Mouse (Mus musculus) midbrain, embryonic 14.5 days (tissue): ENCODE data around the gene Furin. TPM values are rescaled to one million over a fixed set of nuclear protein-coding genes. Genes with fewer than 3 reads are reported as not detected.
A peak's percentile ranks its signal among the peaks of the same experiment; 100 is the strongest.

ENCODE experiments used
- ATAC-seq: fragments of 200-750 bp; cut with Nextera tagmentation; 2 replicates; pipeline ENCODE4 v1.8.0; 2017; ENCODE audit warnings: moderate number of reproducible peaks, moderate library complexity; ENCODE audit not compliant: low FRiP score, low TSS enrichment
- DNase-seq: peaks from one replicate; pipeline ENCODE4 v3.0.0-alpha.2; 2015
- H3K27ac ChIP-seq: fragments of 300-500 bp; sonication (generic); replicated peaks from 2 replicates; pipeline ENCODE4 v1.5.1; 2014; ENCODE audit warnings: mild to moderate bottlenecking, low read depth, low read length, moderate library complexity
- H3K27me3 ChIP-seq: fragments of 300-500 bp; sonication (generic); 2 replicates; pipeline ENCODE4 v1.6.1; 2014; ENCODE audit warnings: low read length, control low read depth, mixed read lengths; ENCODE audit not compliant: control insufficient read depth, insufficient read depth
- H3K36me3 ChIP-seq: fragments of 300-500 bp; sonication (generic); 2 replicates; pipeline ENCODE4 v1.6.1; 2014; ENCODE audit warnings: low read length, control low read depth; ENCODE audit not compliant: control insufficient read depth, insufficient read depth
- H3K4me1 ChIP-seq: fragments of 300-500 bp; sonication (generic); 2 replicates; pipeline ENCODE4 v1.6.1; 2014; ENCODE audit warnings: mild to moderate bottlenecking, antibody characterized with exemption, low read length, control low read depth; ENCODE audit not compliant: control insufficient read depth, insufficient read depth
- H3K4me2 ChIP-seq: fragments of 300-500 bp; sonication (generic); 2 replicates; pipeline ENCODE4 v1.6.1; 2014; ENCODE audit warnings: mild to moderate bottlenecking, low read length, moderate library complexity
- H3K4me3 ChIP-seq: fragments of 300-500 bp; sonication (generic); replicated peaks from 2 replicates; pipeline ENCODE4 v1.5.1; 2014; ENCODE audit warnings: low read depth, low read length
- H3K9ac ChIP-seq: fragments of 300-500 bp; sonication (generic); replicated peaks from 2 replicates; pipeline ENCODE4 v1.6.1; 2014; ENCODE audit warnings: mild to moderate bottlenecking, low read length, moderate library complexity
- H3K9me3 ChIP-seq: fragments of 300-500 bp; sonication (generic); 2 replicates; pipeline ENCODE4 v1.6.1; 2016; ENCODE audit warnings: low read length, control low read depth, mixed read lengths; ENCODE audit not compliant: control insufficient read depth
- WGBS: fragments of 180-500 bp; shearing (Covaris S2); extraction: QIAGEN DNeasy Blood & Tissue Kit; methylation state at CpG from one replicate; pipeline ENCODE4 v1.1.7; 2014; 5-methylcytosine and 5-hydroxymethylcytosine counted together
- polyA plus RNA-seq: library from polyadenylated mRNA; unstranded; fragments of >200 nt; fragmentation: Nextera tagmentation; extraction: Ambion mirVana; gene quantifications from 2 replicates; pipeline ENCODE4 v1.2.1, GENCODE M21; 2014

The Furin gene
- polyA plus RNA-seq, 1 experiment from 2014 or later: 4.9 TPM

DNA sequence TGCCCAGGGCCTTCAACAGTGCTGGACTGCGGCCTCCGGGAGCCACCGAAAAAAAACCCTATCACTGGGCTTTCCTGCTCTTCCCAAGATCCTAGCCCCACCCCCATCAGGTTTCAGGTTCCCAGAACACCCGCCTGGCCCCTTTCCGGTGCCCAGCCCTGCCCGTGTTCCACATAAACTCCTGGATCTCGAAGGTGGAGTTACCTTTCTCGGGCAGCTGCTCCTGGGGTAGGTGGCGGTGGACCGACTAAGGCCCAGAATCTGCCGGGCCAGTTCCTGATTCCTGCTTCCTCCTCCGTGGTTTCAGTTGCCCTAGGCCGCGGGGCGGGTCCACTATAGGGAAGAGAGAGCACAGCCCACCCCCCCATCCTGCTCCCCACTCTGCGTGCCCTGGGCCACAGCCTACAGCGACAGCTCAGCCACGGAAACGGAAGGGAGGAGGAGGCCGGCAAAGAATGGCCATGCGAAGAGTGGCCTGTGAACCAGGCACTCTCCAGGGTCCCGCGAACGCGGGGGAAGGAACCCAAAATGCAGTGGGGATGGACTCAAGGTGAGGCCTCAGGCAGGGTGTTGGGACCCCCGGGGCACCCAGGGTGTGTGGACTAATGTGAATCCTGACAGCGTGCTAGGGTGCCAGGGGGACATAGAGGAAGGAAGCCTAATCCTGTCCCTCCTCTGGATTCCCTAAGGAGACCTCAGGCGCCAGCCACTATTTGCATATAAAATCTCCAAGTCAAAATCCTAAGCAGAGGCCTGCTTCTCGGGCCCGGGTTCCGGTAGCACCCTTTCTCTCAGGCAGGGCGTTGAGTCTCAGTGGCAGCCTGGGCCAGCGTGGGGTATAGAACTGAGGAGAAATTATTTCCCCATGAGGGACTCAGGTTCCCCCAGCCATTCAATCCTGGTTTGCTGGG, 17.3 kb downstream of the Furin start, which contains the start of gene Fes:
Gene Fes (minus strand): TSS at position 314 of the 911 bp plus-strand sequence.
- DNase-seq (peak; percentile 47), ATAC-seq (no peak)
- Histone ChIP-seq H3K9ac (peak within 1 kb of the TSS; percentile 9), H3K27ac (no peak within 1 kb of the TSS), H3K27me3 (peaks cover 7% of the 10 kb centered on the region; the same call in 1 of the 2 replicates), H3K36me3 (peaks cover 34% of the 10 kb centered on the region), H3K4me3 (0 out of 2 replicates have a peak within 1 kb of the TSS, but pooled peaks have one; percentile 8), H3K9me3 (no peaks in the 10 kb centered on the region), H3K4me2 (peak within 1 kb of the TSS; percentile 21), H3K4me1 (peaks cover 11% of the 10 kb centered on the region)
- WGBS: 6% methylated on average over 33 of the region's 33 CpGs

- Histone ChIP-seq H3K4me2 (peak overlapping the region; percentile 21), H3K36me3 (peaks cover 27% of the 10 kb centered on the region), H3K4me3 (0 out of 2 replicates have a peak overlapping the region, but pooled peaks have one; percentile 8), H3K27me3 (peaks cover 7% of the 10 kb centered on the region; the same call in 1 of the 2 replicates), H3K27ac (no peak overlapping the region), H3K9ac (peak overlapping the region; percentile 9; the same call in 1 of the 2 replicates), H3K9me3 (no peaks in the 10 kb centered on the region), H3K4me1 (peaks cover 11% of the 10 kb centered on the region)
- no peak for DNase-seq
- 31% methylated on average over 17 of the region's 17 CpGs for WGBS
- ATAC-seq: no peak
Measured at GRCm38 (mm10) chr7:80387033-80387632, 18.1 kb downstream of the Furin start.

DNA sequence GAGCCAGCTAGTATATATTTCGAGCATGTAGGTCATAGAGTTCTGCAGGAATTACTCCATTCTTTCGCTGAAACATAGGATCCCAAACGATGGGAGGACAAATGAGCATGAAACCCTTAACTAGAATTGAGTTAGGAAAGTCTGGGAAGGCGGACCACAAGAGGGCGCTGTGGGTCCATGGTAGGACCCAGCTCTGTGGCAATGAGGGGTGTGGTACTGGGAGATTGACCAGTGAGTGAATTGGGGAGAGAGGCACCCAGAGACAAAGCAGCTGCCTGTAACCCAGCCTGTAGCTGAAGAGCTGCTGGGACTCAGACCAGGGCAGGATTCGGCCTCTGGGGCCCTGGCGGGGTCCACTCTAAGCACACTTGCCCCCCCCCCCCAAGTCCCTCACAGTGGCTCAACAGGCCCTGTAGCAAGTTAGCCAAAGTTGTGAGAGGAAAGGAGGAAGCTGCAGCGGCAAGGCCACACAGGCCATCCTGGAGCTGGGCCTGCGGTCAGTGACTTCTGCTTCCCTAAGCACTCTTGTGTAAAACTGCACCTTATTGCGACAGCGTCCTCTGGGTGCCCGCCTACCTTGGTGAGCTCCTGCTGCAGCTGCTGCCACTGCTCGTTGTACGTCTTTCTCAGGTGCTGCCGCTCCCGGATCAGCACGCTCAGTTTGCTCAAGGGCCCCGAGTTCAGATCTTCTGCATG, 18.9 kb downstream of the Furin start:
- Histone ChIP-seq H3K4me3 (no peak overlapping the region), H3K9me3 (no peaks in the 10 kb centered on the region), H3K27ac (no peak overlapping the region), H3K4me1 (peaks cover 11% of the 10 kb centered on the region), H3K36me3 (peaks cover 20% of the 10 kb centered on the region), H3K27me3 (peaks cover 7% of the 10 kb centered on the region; the same call in 1 of the 2 replicates), H3K9ac (no peak overlapping the region), H3K4me2 (peak overlapping the region; percentile 21; the same call in 1 of the 2 replicates)
- ATAC-seq (peak; percentile 63; the same call in 1 of the 2 replicates), DNase-seq (peak; percentile 94)
- WGBS: 38% methylated on average over 18 of the region's 18 CpGs

- Histone ChIP-seq H3K27me3 (peaks cover 7% of the 10 kb centered on the region; the same call in 1 of the 2 replicates), H3K4me1 (peaks cover 6% of the 10 kb centered on the region), H3K36me3 (no peaks in the 10 kb centered on the region), H3K9ac (no peak overlapping the region), H3K9me3 (no peaks in the 10 kb centered on the region), H3K4me2 (no peak overlapping the region), H3K4me3 (no peak overlapping the region), H3K27ac (no peak overlapping the region)
- DNase-seq (no peak), ATAC-seq (no peak)
- 78% methylated on average over 11 of the region's 11 CpGs for WGBS
Measured at GRCm38 (mm10) chr7:80382919-80383318, 22.3 kb downstream of the Furin start.

DNA sequence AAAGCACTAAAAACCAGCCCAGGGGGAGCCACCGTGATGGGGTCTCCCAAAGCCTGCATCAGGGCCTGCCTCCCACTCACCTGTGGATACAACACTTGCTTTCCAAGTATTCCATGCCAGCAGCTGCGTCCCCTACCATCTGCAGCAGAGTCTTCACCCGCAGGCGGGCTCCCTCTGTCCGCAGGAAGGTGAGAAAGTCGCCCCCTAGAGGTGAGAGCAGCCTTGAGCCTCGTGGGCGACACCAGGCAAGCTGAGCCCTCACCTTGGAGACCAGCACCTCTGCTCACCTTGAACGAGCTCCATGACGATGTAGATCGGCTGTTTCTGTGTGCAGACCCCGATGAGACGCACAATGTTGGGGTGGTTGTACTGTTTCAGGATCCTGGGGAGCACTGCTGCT, 25.7 kb downstream of the Furin start:
- Histone ChIP-seq H3K9me3 (no peaks in the 10 kb centered on the region), H3K4me1 (no peaks in the 10 kb centered on the region), H3K4me3 (no peak overlapping the region), H3K27ac (no peak overlapping the region), H3K27me3 (no peaks in the 10 kb centered on the region), H3K4me2 (no peak overlapping the region), H3K36me3 (no peaks in the 10 kb centered on the region), H3K9ac (no peak overlapping the region)
- DNase-seq: no peak
- WGBS: 60% methylated on average over 13 of the region's 13 CpGs
- ATAC-seq: no peak

DNA sequence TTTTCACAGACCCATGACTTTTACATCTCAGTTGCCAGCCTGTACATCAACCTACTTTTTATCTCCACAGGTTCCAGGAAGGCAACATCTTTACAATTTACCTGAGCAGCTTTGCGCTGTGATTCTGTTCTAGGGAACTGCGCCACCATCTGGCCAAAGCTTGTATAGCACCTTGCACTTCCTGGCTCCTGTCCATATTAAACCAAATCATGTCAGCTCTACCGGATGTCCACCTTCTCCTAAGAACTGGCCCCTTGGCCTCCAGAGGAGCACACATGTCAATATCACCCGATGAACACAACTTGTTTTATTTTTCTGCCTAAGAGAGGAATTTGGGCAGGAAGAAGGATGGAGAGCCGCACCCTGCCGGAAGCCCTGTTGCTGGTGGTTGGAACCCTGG, 27.8 kb downstream of the Furin start:
- Histone ChIP-seq H3K9me3 (no peaks in the 10 kb centered on the region), H3K4me1 (no peaks in the 10 kb centered on the region), H3K36me3 (no peaks in the 10 kb centered on the region), H3K4me3 (no peak overlapping the region), H3K9ac (no peak overlapping the region), H3K27ac (no peak overlapping the region), H3K4me2 (no peak overlapping the region), H3K27me3 (no peaks in the 10 kb centered on the region)
- peak; percentile 79 for DNase-seq
- ATAC-seq: no peak
- 41% methylated on average over 6 of the region's 6 CpGs for WGBS

DNA sequence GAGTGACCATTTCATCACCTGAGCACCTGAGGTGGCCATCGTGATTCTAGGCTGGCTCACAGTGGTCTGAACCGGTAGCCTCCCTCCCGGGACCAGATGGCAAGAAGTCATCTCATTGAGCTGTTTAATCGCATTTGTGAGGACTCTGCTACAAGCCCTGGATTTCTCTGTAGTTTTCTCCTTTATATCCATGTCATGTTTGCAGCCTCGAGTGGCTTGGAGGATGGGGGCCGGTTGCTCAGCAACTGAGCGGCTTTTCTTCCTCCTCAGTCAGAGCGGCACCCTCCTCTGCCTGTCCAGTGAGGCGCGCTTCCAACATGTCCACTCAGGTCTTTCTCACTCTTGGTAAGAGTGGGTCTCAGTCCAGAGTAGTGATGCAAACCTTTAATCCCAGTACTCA, 29.0 kb downstream of the Furin start:
- Histone ChIP-seq H3K27ac (no peak overlapping the region), H3K4me2 (no peak overlapping the region), H3K27me3 (no peaks in the 10 kb centered on the region), H3K36me3 (no peaks in the 10 kb centered on the region), H3K9me3 (no peaks in the 10 kb centered on the region), H3K4me3 (no peak overlapping the region), H3K9ac (no peak overlapping the region), H3K4me1 (no peaks in the 10 kb centered on the region)
- WGBS: 44% methylated on average over 10 of the region's 10 CpGs
- ATAC-seq (no peak), DNase-seq (peak; percentile 58)

DNA sequence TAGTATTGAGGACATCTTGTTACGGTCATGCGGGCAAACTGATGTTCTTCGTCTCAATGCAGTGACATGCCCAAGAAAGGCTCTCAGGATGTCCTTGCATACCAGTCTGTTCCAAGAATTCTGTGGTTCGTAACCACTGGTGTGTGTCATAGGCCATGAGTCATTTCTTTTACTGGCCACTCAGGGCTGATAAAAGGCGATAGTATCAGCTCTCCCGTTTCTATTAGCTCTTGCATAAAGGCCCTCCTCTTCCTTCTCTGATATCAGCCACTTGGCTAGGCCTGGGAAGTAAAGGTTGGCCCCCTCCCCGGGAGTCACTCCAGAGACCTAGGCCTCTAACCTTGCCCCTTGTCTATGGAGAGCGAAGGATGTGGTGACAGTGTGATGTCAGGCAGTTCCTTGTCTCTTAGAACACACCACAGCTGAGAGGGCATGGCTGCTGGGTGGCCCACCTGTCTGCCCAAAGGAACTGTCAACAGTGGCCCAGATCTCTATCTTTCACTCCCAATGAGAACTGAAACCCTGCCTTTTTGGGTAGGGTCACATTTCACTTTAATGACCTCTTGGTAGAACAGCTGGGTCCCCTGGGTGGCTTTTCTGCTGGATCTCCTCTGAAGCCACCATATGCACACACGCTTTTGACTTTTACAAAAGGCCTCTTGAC, 29.7 kb downstream of the Furin start:
- no peaks in the 10 kb centered on the region for H3K27me3 ChIP-seq
- H3K4me1 ChIP-seq: no peaks in the 10 kb centered on the region
- DNase-seq (no peak), ATAC-seq (no peak)
- no peak overlapping the region for H3K4me2 ChIP-seq
- H3K9ac ChIP-seq: no peak overlapping the region
- 92% methylated on average over 9 of the region's 9 CpGs for WGBS
- H3K36me3 ChIP-seq: no peaks in the 10 kb centered on the region
- H3K9me3 ChIP-seq: no peaks in the 10 kb centered on the region
- no peak overlapping the region for H3K27ac ChIP-seq
- H3K4me3 ChIP-seq: no peak overlapping the region
